Comparison of ENCODE assay signal across 28 mouse cellular contexts in the genomic region with DNA sequence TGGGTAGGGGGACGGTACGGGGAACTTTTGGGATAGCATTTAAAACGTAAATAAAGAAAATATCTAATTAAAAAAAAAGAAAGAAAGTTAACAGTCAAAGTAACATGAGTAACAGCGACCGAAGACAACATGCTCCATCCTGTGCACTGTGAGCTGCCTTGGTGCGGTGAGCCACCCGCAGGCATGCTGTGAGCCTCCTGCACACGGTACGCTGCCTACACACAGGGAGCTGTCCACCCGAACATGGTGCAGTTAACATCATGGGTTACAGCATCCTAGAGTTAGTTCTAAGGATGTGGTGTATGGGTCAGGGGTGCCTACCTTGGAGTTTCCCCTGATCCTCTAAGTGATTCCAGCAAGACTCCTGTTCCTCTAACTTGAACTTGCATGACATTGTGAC.
"Had no signal": no experiment of that assay in that cellular context is flagged by ENCODE, and none has a peak within 500 bp of the region (broad histone marks: within the 10 kb centered on the region; RNA-seq: fewer than 3 reads in every experiment).

No protein-coding gene starts in this region.

- ATAC-seq: liver, embryonic 12.5 days; liver, postnatal 0 days; lung, postnatal 0 days; midbrain, embryonic 13.5 days; midbrain, embryonic 15.5 days; midbrain, embryonic 16.5 days had no signal

- H3K4me2 ChIP-seq: limb, embryonic 12.5 days; limb, embryonic 13.5 days; limb, embryonic 15.5 days; liver, embryonic 11.5 days; liver, embryonic 12.5 days; liver, embryonic 13.5 days; liver, embryonic 15.5 days; lung, embryonic 14.5 days; lung, embryonic 15.5 days; midbrain, embryonic 11.5 days; midbrain, embryonic 12.5 days; midbrain, embryonic 13.5 days; midbrain, embryonic 15.5 days; neural tube, embryonic 12.5 days had no signal

- H3K27me3 ChIP-seq: limb, embryonic 12.5 days; limb, embryonic 13.5 days; limb, embryonic 15.5 days; liver, embryonic 12.5 days; liver, embryonic 13.5 days; liver, embryonic 15.5 days; lung, embryonic 15.5 days; midbrain, embryonic 12.5 days; midbrain, embryonic 13.5 days; midbrain, embryonic 15.5 days; neural tube, embryonic 12.5 days had no signal

- H3K4me3 ChIP-seq: left cerebral cortex, adult 2 months; limb, embryonic 10.5 days; limb, embryonic 12.5 days; limb, embryonic 13.5 days; limb, embryonic 15.5 days; liver, embryonic 12.5 days; liver, embryonic 13.5 days; liver, embryonic 15.5 days; lung, embryonic 15.5 days; midbrain, embryonic 10.5 days; midbrain, embryonic 12.5 days; midbrain, embryonic 13.5 days; midbrain, embryonic 15.5 days; neural tube, embryonic 12.5 days had no signal

- DNase-seq: left cerebral cortex, postnatal 4 days; liver; liver, embryonic 13.5 days; liver, postnatal 0 days; lung, adult 18-20 months; lung, embryonic 14.5 days; lung, postnatal 10 days; lung, postnatal 14 days; lung, postnatal 36 days; lung, postnatal 4 days; midbrain, embryonic 14.5 days had no signal

- H3K36me3 ChIP-seq: limb, embryonic 10.5 days; limb, embryonic 12.5 days; limb, embryonic 13.5 days; limb, embryonic 15.5 days; liver, embryonic 12.5 days; liver, embryonic 13.5 days; liver, embryonic 15.5 days; lung, embryonic 15.5 days; midbrain, embryonic 10.5 days; midbrain, embryonic 12.5 days; midbrain, embryonic 13.5 days; midbrain, embryonic 15.5 days; neural tube, embryonic 12.5 days had no signal

- H3K4me1 ChIP-seq: limb, embryonic 10.5 days; limb, embryonic 12.5 days; limb, embryonic 13.5 days; limb, embryonic 15.5 days; liver, embryonic 12.5 days; liver, embryonic 13.5 days; liver, embryonic 15.5 days; lung, embryonic 15.5 days; midbrain, embryonic 10.5 days; midbrain, embryonic 12.5 days; midbrain, embryonic 13.5 days; midbrain, embryonic 15.5 days; neural tube, embryonic 12.5 days had no signal

- H3K9me3 ChIP-seq: limb, embryonic 10.5 days; limb, embryonic 13.5 days; limb, embryonic 15.5 days; liver, embryonic 13.5 days; liver, embryonic 15.5 days; lung, embryonic 15.5 days; midbrain, embryonic 10.5 days; midbrain, embryonic 13.5 days; midbrain, embryonic 15.5 days; neural tube, embryonic 12.5 days had no signal
